Mouse (Mus musculus) thymus, postnatal 14 days (tissue): Measurements from ENCODE around the gene Sema5a.

Experiments used
- DNase-seq: peaks from one replicate; pipeline ENCODE4 v3.0.0; 2021

Gene Sema5a

GRCm38 (mm10) chr15:32685152-32685551 lies 440.5 kb downstream of the Sema5a start:
- no peak for DNase-seq

GRCm38 (mm10) chr15:32691021-32691420 lies 446.4 kb downstream of the Sema5a start:
- DNase-seq = no peak

DNA sequence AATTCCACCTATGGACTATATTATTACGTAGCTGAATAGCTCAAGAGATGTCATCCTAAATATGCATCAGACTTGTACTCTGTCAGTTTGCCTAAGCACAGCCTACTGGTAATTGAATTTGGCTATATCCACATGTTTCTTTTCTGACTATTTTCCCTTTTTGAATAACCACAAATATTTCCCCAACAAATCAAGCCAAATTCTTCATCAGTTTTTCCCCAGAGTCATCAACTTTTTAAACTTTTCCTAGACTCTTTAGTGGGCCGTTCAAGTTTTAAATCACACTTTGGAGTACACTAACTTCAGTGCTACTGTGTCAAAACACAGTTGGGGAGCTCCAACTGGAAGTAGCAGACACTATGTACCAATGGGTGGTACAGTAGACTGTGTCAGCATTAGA lies 448.4 kb downstream of the Sema5a start:
- no peak for DNase-seq

GRCm38 (mm10) chr15:32717298-32717985 lies 472.8 kb downstream of the Sema5a start:
- DNase-seq = no peak

- peak; percentile 4 for DNase-seq
These were observed 473.8 kb downstream of the Sema5a start for GRCm38 (mm10) chr15:32718293-32718963.

DNA sequence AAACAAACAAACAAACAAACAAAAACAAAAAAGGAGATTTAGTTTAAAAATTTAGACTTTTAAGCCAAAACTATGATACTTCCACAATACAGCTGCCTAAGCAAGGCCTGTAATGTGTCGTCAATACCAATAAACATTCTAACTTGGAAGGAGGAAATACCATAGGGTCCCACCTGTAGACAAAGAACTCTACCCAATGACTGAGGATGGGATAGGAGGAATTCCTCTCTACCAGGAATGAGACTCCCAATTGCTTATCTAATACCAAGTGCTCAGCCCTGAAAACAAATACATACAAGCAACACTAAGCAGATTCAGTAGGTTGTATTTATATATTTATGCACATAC lies 474.3 kb downstream of the Sema5a start:
- DNase-seq = no peak

GRCm38 (mm10) chr15:32730839-32731238 lies 486.2 kb downstream of the Sema5a start:
- DNase-seq = no peak
